Mouse (Mus musculus) lung, adult 2 months (tissue): Measurements from ENCODE around the gene Dcakd.

Experiments used
- CTCF ChIP-seq: fragments of 200-500 bp; IDR thresholded peaks from 2 replicates; pipeline ENCODE4 v1.5.1; 2011; ENCODE audit warnings: mild to moderate bottlenecking, low read length, control low read depth; ENCODE audit not compliant: insufficient read depth
- POLR2A ChIP-seq: fragments of 200-500 bp; IDR thresholded peaks from 2 replicates; pipeline ENCODE4 v1.6.1; 2011; ENCODE audit warnings: low read depth, mild to moderate bottlenecking, control low read depth, low read length, borderline replicate concordance; ENCODE audit errors: extremely low read depth

DNA sequence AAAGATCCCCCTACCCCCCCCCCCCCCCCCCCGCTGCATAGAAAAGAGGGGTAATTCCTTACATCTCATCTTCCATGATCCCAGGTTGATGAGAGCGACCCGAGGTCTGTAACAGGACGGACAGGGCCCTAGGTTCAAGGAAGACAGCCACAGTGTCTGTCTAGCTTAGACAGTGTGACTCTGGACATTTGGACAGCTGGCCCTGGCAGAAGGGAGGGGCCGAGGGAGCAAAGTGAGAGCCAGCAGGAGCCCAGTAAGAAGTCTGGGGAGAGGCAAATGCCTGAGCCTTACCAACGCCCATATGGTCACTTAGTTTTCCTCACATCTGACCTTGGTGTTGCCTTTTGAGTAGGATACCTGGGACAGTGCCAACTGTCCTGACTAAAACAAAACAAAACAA is 43.0 kb downstream of the Dcakd start:
- no peak for TF ChIP-seq CTCF
- TF ChIP-seq POLR2A: no peak
